Mouse (Mus musculus): ENCODE measurements around the gene Siglece. TPM values are rescaled to one million over a fixed set of nuclear protein-coding genes. Genes with fewer than 3 reads are reported as not detected.

Gene Siglece
- total and polyA plus RNA-seq, 3 experiments: 0.23 TPM; not detected in 2

DNA sequence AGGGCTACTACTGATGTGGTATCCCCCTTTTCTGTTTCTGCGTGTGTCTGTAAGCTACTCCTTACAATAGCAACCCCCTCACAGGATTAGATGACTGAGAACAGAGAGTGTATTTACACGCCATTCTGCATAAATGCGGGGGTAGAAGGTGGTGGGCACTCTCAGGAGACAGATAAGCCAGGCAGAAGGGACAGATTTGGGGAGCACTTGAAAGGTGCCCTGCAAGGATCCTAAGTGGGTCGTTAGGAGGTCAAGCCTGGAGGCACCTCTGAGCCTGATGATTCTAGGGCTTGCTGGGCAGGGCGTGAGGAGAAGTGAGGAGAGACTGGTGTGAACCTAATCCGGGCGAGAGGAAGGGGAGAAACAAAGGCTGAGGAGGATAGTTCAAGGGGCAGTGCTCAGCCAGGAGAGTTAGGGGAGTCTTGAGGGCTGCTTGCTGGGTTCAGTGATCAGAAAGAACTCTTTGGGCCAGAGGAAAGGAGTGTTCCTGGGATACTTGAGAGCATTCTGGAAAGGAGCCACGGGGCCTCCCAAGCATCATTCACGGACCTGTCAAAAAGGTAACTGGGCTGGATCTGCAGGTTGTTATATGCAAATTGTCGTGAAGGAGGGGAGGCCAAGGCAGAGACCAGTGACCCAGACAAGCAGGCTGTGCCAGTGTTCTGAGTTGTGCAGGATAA, 12.8 kb upstream of the Siglece start:
- DNase-seq (ENCODE audit: extremely low read depth): no peak
- dilution Hi-C loops (cut with MboI; ENCODE audit: extremely low pct_ligation_motif_present, extremely low pct_unique_long_range_greater_than_20kb, low sequenced_read_pairs) (no loop called here), in situ Hi-C loops (cut with MboI; ENCODE audit: low pct_ligation_motif_present, low pct_unique_long_range_greater_than_20kb, low sequenced_read_pairs) (no loop called here)
- Histone ChIP-seq H3K4me2 (ENCODE audit: insufficient read depth, low read depth, poor library complexity, severe bottlenecking) (peak overlapping the region; percentile 92), H3K9ac (ENCODE audit: insufficient read depth, low read depth) (peak overlapping the region; percentile 81), H3K4me3 (replicated peaks in 1 of 3; ENCODE audit: low read depth in 2 of 3, low read length in 2 of 3, poor library complexity in 1 of 3) (peak overlapping the region; percentile 61 to 69 (median 66)), H3K79me2 (replicated peaks; ENCODE audit: control insufficient read depth, extremely low read depth, insufficient read depth, poor library complexity, severe bottlenecking) (no peaks in the 10 kb centered on the region), H3K27me3 (replicated peaks) (no peaks in the 10 kb centered on the region), H3K9me3 (replicated peaks; ENCODE audit: low read length) (peaks cover 12% of the 10 kb centered on the region), H3K4me1 (ENCODE audit: control insufficient read depth in 1 of 2, insufficient read depth in 2 of 2) (peaks cover 21 to 41% of the 10 kb centered on the region in 2 experiments; a peak in 3 of 4 replicates), H3K27ac (ENCODE audit: insufficient read depth, low read depth) (no peak overlapping the region), H3K36me3 (replicated peaks in 1 of 2; ENCODE audit: control insufficient read depth in 1 of 2, insufficient read depth in 1 of 2, low read length in 1 of 2) (peaks cover 24 to 39% of the 10 kb centered on the region in 2 experiments)
- TF ChIP-seq ZNF384 (IDR thresholded peaks at IDR 0.05; ENCODE audit: low read depth, low read length) (no peak), SIN3A (IDR thresholded peaks at IDR 0.05; ENCODE audit: low read length) (0 out of 2 replicates have a peak, but pooled peaks have one; percentile 55)

DNA sequence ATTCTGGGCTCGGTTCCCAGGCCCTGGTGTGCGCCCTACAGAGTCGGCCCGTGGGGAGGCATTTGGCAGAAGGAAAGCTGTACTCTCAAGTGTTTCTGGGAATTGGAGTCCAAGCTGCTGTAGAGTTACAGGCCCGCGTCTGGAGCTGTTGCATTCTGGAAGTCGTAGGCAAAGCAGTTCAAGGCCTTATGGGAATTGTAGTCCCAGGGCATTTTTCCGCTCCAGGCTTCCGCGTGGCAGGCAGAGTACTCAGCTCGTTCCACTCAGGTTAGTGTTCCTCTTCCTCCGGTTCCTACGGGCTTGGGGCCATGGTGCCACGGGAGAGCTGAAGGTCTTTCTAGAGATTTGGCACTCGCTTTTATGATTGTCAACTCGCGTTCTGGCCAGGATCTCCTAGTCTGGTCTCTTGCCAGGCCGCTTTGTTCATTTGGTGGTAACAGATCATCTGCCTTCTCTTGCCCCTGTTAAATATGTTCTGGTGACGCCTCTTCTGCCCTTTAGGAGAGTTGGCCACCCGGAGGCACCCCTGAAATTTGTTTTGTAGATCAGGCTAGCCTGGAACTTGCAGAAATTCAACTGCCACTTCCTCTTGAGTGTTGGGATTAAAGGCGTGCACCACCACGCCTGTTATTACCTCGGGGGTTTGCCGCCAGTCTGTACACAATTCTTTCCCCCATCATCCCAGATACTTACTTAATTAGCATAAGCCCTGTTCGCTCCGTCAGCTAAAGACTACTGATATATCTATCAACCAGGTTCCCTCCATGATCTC, 12.0 kb upstream of the Siglece start, which contains the start of gene Ctu1:
Ctu1 (plus strand) TSS at position 208 of the 772 bp plus-strand sequence.
- Histone ChIP-seq H3K4me2 (ENCODE audit: insufficient read depth, low read depth, poor library complexity, severe bottlenecking) (peak within 1 kb of the TSS; percentile 92), H3K27me3 (replicated peaks) (no peaks in the 10 kb centered on the region), H3K9ac (ENCODE audit: insufficient read depth, low read depth) (peak within 1 kb of the TSS; percentile 81), H3K36me3 (replicated peaks in 1 of 2; ENCODE audit: control insufficient read depth in 1 of 2, insufficient read depth in 1 of 2, low read length in 1 of 2) (peaks cover 17 to 32% of the 10 kb centered on the region in 2 experiments), H3K79me2 (replicated peaks; ENCODE audit: control insufficient read depth, extremely low read depth, insufficient read depth, poor library complexity, severe bottlenecking) (no peaks in the 10 kb centered on the region), H3K27ac (ENCODE audit: insufficient read depth, low read depth) (no peak within 1 kb of the TSS), H3K9me3 (replicated peaks; ENCODE audit: low read length) (peaks cover 8% of the 10 kb centered on the region), H3K4me1 (ENCODE audit: control insufficient read depth in 1 of 2, insufficient read depth in 2 of 2) (peaks cover 21 to 42% of the 10 kb centered on the region in 2 experiments; a peak in 3 of 4 replicates), H3K4me3 (replicated peaks in 1 of 3; ENCODE audit: low read depth in 2 of 3, low read length in 2 of 3, poor library complexity in 1 of 3) (peak within 1 kb of the TSS; percentile 61 to 69 (median 66))
- in situ Hi-C loops (cut with MboI; ENCODE audit: low pct_ligation_motif_present, low pct_unique_long_range_greater_than_20kb, low sequenced_read_pairs) (no loop called here), dilution Hi-C loops (cut with MboI; ENCODE audit: extremely low pct_ligation_motif_present, extremely low pct_unique_long_range_greater_than_20kb, low sequenced_read_pairs) (no loop called here)
- peak; percentile 93 for DNase-seq (ENCODE audit: extremely low read depth)
- TF ChIP-seq MAX (IDR thresholded peaks at IDR 0.05; ENCODE audit: low read length) (0 out of 2 replicates have a peak, but pooled peaks have one; percentile 5), NELFE (IDR thresholded peaks at IDR 0.05; ENCODE audit: low read depth, low read length) (0 out of 2 replicates have a peak, but pooled peaks have one; percentile 45), ZC3H11A (IDR thresholded peaks at IDR 0.05; ENCODE audit: low read depth, low read length) (no peak), MAZ (IDR thresholded peaks at IDR 0.05; ENCODE audit: low read depth, low read length) (no peak), PAX5 (IDR thresholded peaks at IDR 0.05; ENCODE audit: low read length) (no peak), JUND (conservative IDR thresholded peaks at IDR 0.05; ENCODE audit: low read depth, low read length) (no peak), TCF12 (IDR thresholded peaks at IDR 0.05; ENCODE audit: low read depth, low read length) (0 out of 2 replicates have a peak, but pooled peaks have one; percentile 40), CHD1 (IDR thresholded peaks at IDR 0.05; ENCODE audit: low read depth, low read length) (no peak), ZMIZ1 (IDR thresholded peaks at IDR 0.05; ENCODE audit: low read depth, low read length) (no peak), HCFC1 (IDR thresholded peaks at IDR 0.05; ENCODE audit: low read depth, low read length) (peak; percentile 97), POLR2AphosphoS2 (IDR thresholded peaks at IDR 0.05; ENCODE audit: low read depth, low read length) (no peak), ZKSCAN1 (IDR thresholded peaks at IDR 0.05; ENCODE audit: borderline replicate concordance, low read depth, low read length) (no peak), KAT2A (IDR thresholded peaks at IDR 0.05; ENCODE audit: insufficient replicate concordance, low read length) (peak; percentile 97), EP300 (IDR thresholded peaks at IDR 0.05; ENCODE audit: low read length) (no peak), MAFK (IDR thresholded peaks at IDR 0.05; ENCODE audit: insufficient replicate concordance, low read length) (no peak), MYC (IDR thresholded peaks at IDR 0.05; ENCODE audit: low read depth, low read length) (peak; percentile 85), ZNF384 (IDR thresholded peaks at IDR 0.05; ENCODE audit: low read depth, low read length) (no peak), ELF1 (IDR thresholded peaks at IDR 0.05; ENCODE audit: low read depth, low read length) (peak; percentile 94), GABPA (IDR thresholded peaks at IDR 0.05; ENCODE audit: insufficient replicate concordance, low read depth, low read length) (peak; percentile 73; the same call in 1 of the 2 replicates), MEF2A (IDR thresholded peaks at IDR 0.05; ENCODE audit: borderline replicate concordance, low read depth, low read length) (no peak), JUN (IDR thresholded peaks at IDR 0.05; ENCODE audit: insufficient read depth, low read depth, low read length) (no peak), POLR2A (IDR thresholded peaks at IDR 0.05; ENCODE audit: low read depth, low read length) (peak; percentile 72), NRF1 (IDR thresholded peaks at IDR 0.05; ENCODE audit: low read depth, low read length) (no peak; the same call in 1 of the 2 replicates), USF2 (conservative IDR thresholded peaks at IDR 0.05; ENCODE audit: low read depth, low read length) (no peak), TBP (conservative IDR thresholded peaks at IDR 0.05; ENCODE audit: low read depth, low read length) (peak; percentile 85), IRF4 (IDR thresholded peaks at IDR 0.05; ENCODE audit: low read depth, low read length) (no peak), USF1 (IDR thresholded peaks at IDR 0.05; ENCODE audit: low read depth, low read length) (no peak), SMC3 (IDR thresholded peaks at IDR 0.05; ENCODE audit: low read depth, low read length) (no peak), SIN3A (IDR thresholded peaks at IDR 0.05; ENCODE audit: low read length) (no peak), CHD2 (IDR thresholded peaks at IDR 0.05; ENCODE audit: low read length) (no peak)

Measured in CH12.LX (cell line).